Mouse (Mus musculus): ENCODE results near the gene Wdr90.

GRCm38 (mm10) chr17:25877741-25878610 is 16.7 kb upstream of the Wdr90 start:
- TF ChIP-seq MAFK (IDR thresholded peaks at IDR 0.05; ENCODE audit: insufficient read depth, low read depth, low read length) (no peak), HCFC1 (IDR thresholded peaks at IDR 0.05; ENCODE audit: borderline replicate concordance, insufficient read depth, low read length) (no peak), ZC3H11A (IDR thresholded peaks at IDR 0.05; ENCODE audit: borderline replicate concordance, low read depth, low read length) (no peak)
